9 mouse cellular contexts compared by ENCODE assay signal in the genomic region with DNA sequence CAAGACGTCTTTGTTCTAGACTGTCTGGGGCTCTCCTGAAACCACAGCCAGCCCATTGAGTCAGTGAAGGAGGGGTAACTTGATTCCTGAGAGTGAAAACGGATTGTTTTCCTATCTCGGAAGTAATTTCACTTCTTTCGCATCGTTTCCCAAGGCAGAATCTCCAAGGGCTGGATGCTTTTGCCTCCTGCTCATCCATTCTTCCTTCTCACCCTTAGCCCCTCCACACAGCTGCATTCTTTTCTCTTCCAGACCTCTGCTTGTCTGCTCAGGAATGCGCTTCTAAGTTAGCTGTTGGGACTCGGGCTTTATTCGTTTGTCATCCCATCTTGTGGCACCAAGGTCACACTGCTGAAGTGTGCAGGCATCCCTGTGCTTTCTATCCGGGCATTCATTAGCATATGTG. TPM values are rescaled to one million over a fixed set of nuclear protein-coding genes. Genes with fewer than 3 reads are reported as not detected.
DNase-seq lines count a peak whose midpoint lies in the region; ATAC-seq and TF ChIP-seq lines count a peak whose summit lies in the region.
"Had no signal": no experiment of that assay in that cellular context is flagged by ENCODE, and none has a peak within 500 bp of the region (broad histone marks: within the 10 kb centered on the region; RNA-seq: fewer than 3 reads in every experiment).

No protein-coding gene starts in this region.

- no peaks in the 10 kb centered on the region for H3K27me3 ChIP-seq in heart, embryonic 16.5 days (ENCODE audit: control insufficient read depth, insufficient read depth, low read length)
- no peaks in the 10 kb centered on the region for H3K27me3 ChIP-seq in Patski
- H3K27me3 ChIP-seq in forebrain, postnatal 0 days (ENCODE audit: insufficient read depth, low read length): no peaks in the 10 kb centered on the region
- H3K27me3 ChIP-seq in midbrain, embryonic 16.5 days (ENCODE audit: control insufficient read depth, insufficient read depth, low read depth, low read length): no peaks in the 10 kb centered on the region

- POLR2A ChIA-PET in Patski (lab: Charles Lee): interaction anchor here (0.6 to 5.9 kb wide), 8 partner anchors 8 to 165 kb away, joined by 3 to 78 read pairs (median 3); partner anchors contain the start of gene Ier5

- WGBS in heart, embryonic 16.5 days: 29% methylated on average over 9 of the region's 9 CpGs
- 16% methylated on average over 9 of the region's 9 CpGs for WGBS in forebrain, postnatal 0 days
- 7% methylated on average over 9 of the region's 9 CpGs for WGBS in midbrain, embryonic 16.5 days

- H3K27ac ChIP-seq in heart, embryonic 16.5 days (ENCODE audit: low read length): peak overlapping the region; percentile 80
- peak overlapping the region; percentile 62 for H3K27ac ChIP-seq in forebrain, postnatal 0 days (ENCODE audit: low read depth, low read length)
- peak overlapping the region; percentile 60 for H3K27ac ChIP-seq in midbrain, embryonic 16.5 days (ENCODE audit: low read length)

- no peak for TF ChIP-seq CTCF in Patski (IDR thresholded peaks at IDR 0.05)
- no peak for TF ChIP-seq CTCF in forebrain, postnatal 0 days (IDR thresholded peaks at IDR 0.05; ENCODE audit: low read depth)

- H3K4me3 ChIP-seq in heart, embryonic 16.5 days (ENCODE audit: low read length): no peak overlapping the region
- no peak overlapping the region for H3K4me3 ChIP-seq in forebrain, postnatal 0 days (ENCODE audit: low read depth, low read length)
- no peak overlapping the region for H3K4me3 ChIP-seq in midbrain, embryonic 16.5 days (ENCODE audit: low read depth, low read length)

- H3K4me2 ChIP-seq in heart, embryonic 16.5 days (ENCODE audit: low read depth, low read length): no peak overlapping the region; the same call in 1 of the 2 replicates
- H3K4me2 ChIP-seq in forebrain, postnatal 0 days (ENCODE audit: low read depth): no peak overlapping the region
- no peak overlapping the region for H3K4me2 ChIP-seq in midbrain, embryonic 16.5 days (ENCODE audit: low read length)

- in situ Hi-C loops in Patski (cut with MboI; ENCODE audit: low pct_unique_long_range_greater_than_20kb): loop anchor here (5.0 kb wide), 1 partner anchor 45 kb away; the partner anchor contains the start of gene Ier5

- ATAC-seq in heart, embryonic 16.5 days (replicated peaks; ENCODE audit: extremely low read depth, insufficient read depth, low FRiP score): no peak
- peak; percentile 28 for ATAC-seq in Patski
- no peak; the same call in 1 of the 2 replicates for ATAC-seq in forebrain, postnatal 0 days
- no peak for ATAC-seq in midbrain, embryonic 16.5 days

- peaks cover 57% of the 10 kb centered on the region for H3K4me1 ChIP-seq in heart, embryonic 16.5 days (ENCODE audit: control insufficient read depth, insufficient read depth, low read length)
- H3K4me1 ChIP-seq in forebrain, postnatal 0 days (ENCODE audit: insufficient read depth): peaks cover 15% of the 10 kb centered on the region; the same call in 1 of the 2 replicates
- peaks cover 25% of the 10 kb centered on the region for H3K4me1 ChIP-seq in midbrain, embryonic 16.5 days (ENCODE audit: control insufficient read depth, insufficient read depth, low read length)

- no peaks in the 10 kb centered on the region for H3K9me3 ChIP-seq in heart, embryonic 16.5 days (replicated peaks; ENCODE audit: control insufficient read depth, low read length)
- no peaks in the 10 kb centered on the region for H3K9me3 ChIP-seq in forebrain, postnatal 0 days (ENCODE audit: low read length)
- no peaks in the 10 kb centered on the region for H3K9me3 ChIP-seq in midbrain, embryonic 16.5 days (replicated peaks; ENCODE audit: control insufficient read depth, low read length, poor library complexity, severe bottlenecking)

- H3K9ac ChIP-seq in heart, embryonic 16.5 days (ENCODE audit: low read length): peak overlapping the region; percentile 3; the same call in 1 of the 2 replicates
- 0 out of 2 replicates have a peak overlapping the region, but pooled peaks have one; percentile 3 for H3K9ac ChIP-seq in forebrain, postnatal 0 days
- H3K9ac ChIP-seq in midbrain, embryonic 16.5 days (ENCODE audit: low read depth, low read length): no peak overlapping the region

- DNase-seq in heart, postnatal 4 days: no peak
- no peak for DNase-seq in Patski (ENCODE audit: low read depth, low spot score)
- peak; percentile 36 for DNase-seq in forebrain, postnatal 0 days
- no peak for DNase-seq in cerebellum, adult 18-20 months
- no peak for DNase-seq in right cerebral cortex, postnatal 4 days
- DNase-seq in c-Kit-positive CD71-positive TER-119-positive erythroid progenitor cells, embryonic 14.5 days (ENCODE audit: low spot score): no peak
- DNase-seq: lung, adult 2 months had no signal

- H3K36me3 ChIP-seq in heart, embryonic 16.5 days (ENCODE audit: control insufficient read depth, insufficient read depth): no peaks in the 10 kb centered on the region
- no peaks in the 10 kb centered on the region for H3K36me3 ChIP-seq in forebrain, postnatal 0 days (ENCODE audit: insufficient read depth)
- no peaks in the 10 kb centered on the region for H3K36me3 ChIP-seq in midbrain, embryonic 16.5 days (ENCODE audit: control insufficient read depth, insufficient read depth, low read length)

- CTCF ChIA-PET in Patski (lab: Charles Lee): interaction anchor here (0.9 to 6.6 kb wide), 12 partner anchors 10 to 233 kb away, joined by 3 to 71 read pairs (median 6); partner anchors contain the start of gene Ier5

RNA-seq across cellular contexts. Expression of gene Ier5, which starts 46.7 kb away (rescaled TPM):
- 3.6 and 3.9 TPM in 2 replicates for polyA plus RNA-seq in heart, embryonic 16.5 days (2015; fragmentation: Nextera tagmentation; extraction: Ambion mirVana)
- 10 to 100 TPM; 26.1 to 26.6 TPM for total RNA-seq in heart, postnatal 4 days (2021)
- 43.2 TPM for polyA plus RNA-seq in Patski (2021)
- 46.0 and 47.6 TPM in 2 replicates for total RNA-seq in forebrain, postnatal 0 days (2014; rRNA removed)
- polyA plus RNA-seq in forebrain, postnatal 0 days (2015; fragmentation: Nextera tagmentation; extraction: Ambion mirVana): 9.4 and 11.6 TPM in 2 replicates
- 4.8 and 4.9 TPM in 2 replicates for polyA plus RNA-seq in midbrain, embryonic 16.5 days (2015; fragmentation: Nextera tagmentation; extraction: Ambion mirVana)
